Mouse (Mus musculus): ENCODE results near the gene Ednra. TPM values are rescaled to one million over a fixed set of nuclear protein-coding genes. Genes with fewer than 3 reads are reported as not detected.
"Not testable (repeated sequence)": the region's sequence is repeated elsewhere in the genome, so short reads cannot be mapped to it uniquely, and the experiment has no call there.

Gene Ednra
- polyA plus RNA-seq, 1 experiment = 12.5 TPM

- TF ChIP-seq POLR2A (IDR thresholded peaks at IDR 0.05; ENCODE audit: borderline replicate concordance, extremely low read depth, insufficient read depth, insufficient read length, poor library complexity, severe bottlenecking) = no peak
- no peak for TF ChIP-seq CTCF (IDR thresholded peaks at IDR 0.05; ENCODE audit: borderline replicate concordance, extremely low read depth, insufficient read depth, insufficient read length)
- no peak for DNase-seq (ENCODE audit: low read depth)
These were observed 7.2 kb downstream of the Ednra start for GRCm38 (mm10) chr8:77717036-77717435.

GRCm38 (mm10) chr8:77714455-77714854, 9.8 kb downstream of the Ednra start:
- DNase-seq (ENCODE audit: low read depth) = peak; percentile 52
- TF ChIP-seq POLR2A (IDR thresholded peaks at IDR 0.05; ENCODE audit: borderline replicate concordance, extremely low read depth, insufficient read depth, insufficient read length, poor library complexity, severe bottlenecking) = no peak
- TF ChIP-seq CTCF (IDR thresholded peaks at IDR 0.05; ENCODE audit: borderline replicate concordance, extremely low read depth, insufficient read depth, insufficient read length) = no peak

DNA sequence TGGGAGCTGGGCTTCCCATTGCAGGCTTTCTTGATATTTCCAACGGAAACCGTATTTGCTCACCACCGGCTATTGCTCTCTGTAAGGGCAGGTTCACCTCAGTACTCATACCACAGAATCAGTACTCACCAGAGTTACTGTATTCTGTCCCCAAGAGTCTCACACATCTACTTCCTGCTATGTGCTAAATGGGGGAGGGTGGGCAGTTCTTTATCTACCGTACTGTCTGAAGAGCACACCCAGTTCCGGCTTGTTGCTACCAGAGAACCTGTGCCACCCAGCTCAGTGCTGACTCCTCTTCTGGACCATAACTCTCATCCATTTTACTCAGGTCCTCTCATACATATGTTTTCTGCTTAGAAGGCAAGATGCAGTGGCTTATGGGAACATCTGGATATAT, 10.6 kb downstream of the Ednra start:
- no peak for TF ChIP-seq CTCF (IDR thresholded peaks at IDR 0.05; ENCODE audit: borderline replicate concordance, extremely low read depth, insufficient read depth, insufficient read length)
- TF ChIP-seq POLR2A (IDR thresholded peaks at IDR 0.05; ENCODE audit: borderline replicate concordance, extremely low read depth, insufficient read depth, insufficient read length, poor library complexity, severe bottlenecking) = no peak

DNA sequence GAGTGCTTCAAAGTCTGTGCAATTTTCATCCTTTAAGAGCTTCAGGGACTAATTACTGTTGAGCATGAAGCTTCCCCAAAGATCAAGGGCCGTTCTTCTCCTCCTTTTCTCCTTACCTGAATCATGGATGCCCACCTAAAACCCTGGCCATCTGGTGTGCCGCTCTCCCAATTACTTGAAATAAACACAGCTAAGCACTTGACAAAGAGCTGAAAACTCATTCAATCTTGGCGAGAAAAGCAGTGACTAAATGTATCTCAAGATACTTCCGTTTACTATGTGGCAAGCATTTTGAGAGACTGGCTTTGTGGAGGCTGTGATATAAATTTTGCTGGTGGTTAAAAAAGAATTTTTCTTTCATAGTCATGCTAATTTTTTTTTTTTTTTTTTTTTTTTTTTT, 19.5 kb downstream of the Ednra start:
- no peak for DNase-seq (ENCODE audit: low read depth)
- no peak for TF ChIP-seq CTCF (IDR thresholded peaks at IDR 0.05; ENCODE audit: borderline replicate concordance, extremely low read depth, insufficient read depth, insufficient read length)

More for the DNA sequence above, 10.6 kb downstream of the Ednra start:
- no peak for DNase-seq (ENCODE audit: low read depth)

DNA sequence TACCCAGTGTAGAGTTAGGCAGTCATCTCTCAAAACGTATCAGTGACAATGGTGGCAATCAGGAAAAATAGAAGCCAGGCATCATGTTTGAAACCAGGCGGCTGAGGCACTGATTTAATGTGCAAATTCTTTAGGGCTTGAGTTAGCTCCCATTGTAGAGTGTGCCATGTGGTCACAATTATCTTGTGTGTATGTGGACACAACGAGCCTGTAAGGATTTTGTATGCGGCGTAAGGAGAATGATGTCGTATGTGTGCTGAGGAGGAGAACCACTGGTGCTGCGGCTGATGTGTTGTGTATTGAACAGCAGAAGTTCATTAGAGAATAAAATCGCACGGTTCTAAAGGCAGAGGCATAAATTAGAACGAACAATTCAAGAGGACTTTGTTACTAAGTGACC, 26.2 kb downstream of the Ednra start:
- DNase-seq (ENCODE audit: low read depth) = no peak
- no peak for TF ChIP-seq POLR2A (IDR thresholded peaks at IDR 0.05; ENCODE audit: borderline replicate concordance, extremely low read depth, insufficient read depth, insufficient read length, poor library complexity, severe bottlenecking)
- no peak for TF ChIP-seq CTCF (IDR thresholded peaks at IDR 0.05; ENCODE audit: borderline replicate concordance, extremely low read depth, insufficient read depth, insufficient read length)

GRCm38 (mm10) chr8:77696182-77696581, 28.1 kb downstream of the Ednra start:
- no peak for DNase-seq (ENCODE audit: low read depth)
- TF ChIP-seq CTCF (IDR thresholded peaks at IDR 0.05; ENCODE audit: borderline replicate concordance, extremely low read depth, insufficient read depth, insufficient read length) = no peak
- no peak for TF ChIP-seq POLR2A (IDR thresholded peaks at IDR 0.05; ENCODE audit: borderline replicate concordance, extremely low read depth, insufficient read depth, insufficient read length, poor library complexity, severe bottlenecking)

DNA sequence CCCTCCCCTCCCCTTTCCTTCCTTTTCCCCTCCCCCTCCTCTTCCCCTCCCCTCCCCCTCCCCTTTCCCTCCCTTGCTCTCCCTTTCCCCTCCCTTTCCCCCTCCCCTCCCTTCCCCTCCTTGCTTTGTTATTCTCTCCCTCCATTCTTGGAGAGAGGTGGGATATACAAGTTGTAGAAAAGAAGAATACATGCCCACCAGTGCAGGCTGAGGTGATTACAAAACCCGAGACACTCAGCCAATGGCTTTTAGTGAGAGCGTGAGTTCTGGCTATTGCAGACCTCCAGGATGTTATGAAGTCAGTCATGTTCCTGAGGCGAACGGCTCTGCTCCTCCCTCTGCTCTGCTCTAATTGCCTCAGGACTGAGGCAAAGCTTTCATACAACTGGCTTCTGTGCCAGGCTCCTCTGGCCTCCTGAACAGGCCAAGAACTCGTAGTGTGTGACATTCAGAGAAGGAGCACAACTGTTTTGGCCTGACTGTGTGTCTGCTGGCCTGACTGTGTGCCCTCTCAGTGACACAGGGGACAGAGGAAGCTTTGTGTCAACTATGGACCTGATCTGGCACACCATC, 28.7 kb downstream of the Ednra start:
- TF ChIP-seq CTCF (IDR thresholded peaks at IDR 0.05; ENCODE audit: borderline replicate concordance, extremely low read depth, insufficient read depth, insufficient read length) = no peak
- TF ChIP-seq POLR2A (IDR thresholded peaks at IDR 0.05; ENCODE audit: borderline replicate concordance, extremely low read depth, insufficient read depth, insufficient read length, poor library complexity, severe bottlenecking) = no peak
- DNase-seq (ENCODE audit: low read depth) = peak; percentile 14

GRCm38 (mm10) chr8:77695070-77695469, 29.2 kb downstream of the Ednra start:
- DNase-seq (ENCODE audit: low read depth) = no peak
- TF ChIP-seq CTCF (IDR thresholded peaks at IDR 0.05; ENCODE audit: borderline replicate concordance, extremely low read depth, insufficient read depth, insufficient read length) = no peak
- no peak for TF ChIP-seq POLR2A (IDR thresholded peaks at IDR 0.05; ENCODE audit: borderline replicate concordance, extremely low read depth, insufficient read depth, insufficient read length, poor library complexity, severe bottlenecking)

DNA sequence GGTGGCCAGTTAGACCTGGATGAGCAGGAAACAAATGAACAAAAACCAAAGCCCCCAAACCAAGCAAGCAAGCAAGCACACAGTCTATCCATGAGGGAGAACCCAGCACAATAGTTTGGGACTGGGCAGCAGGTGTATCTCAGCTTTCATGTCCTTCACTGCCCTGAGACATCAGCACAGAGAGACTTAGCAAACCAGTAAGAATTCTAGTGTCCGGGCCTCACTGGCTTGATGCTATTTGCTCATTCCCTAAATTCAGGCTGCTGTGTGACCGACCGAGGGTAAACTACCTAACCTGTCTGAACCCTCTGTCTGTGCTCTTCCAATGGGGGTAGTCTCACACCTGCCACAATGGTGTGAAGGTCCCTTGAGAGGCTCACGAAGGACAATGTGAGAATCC, 29.7 kb downstream of the Ednra start:
- TF ChIP-seq POLR2A (IDR thresholded peaks at IDR 0.05; ENCODE audit: borderline replicate concordance, extremely low read depth, insufficient read depth, insufficient read length, poor library complexity, severe bottlenecking) = no peak
- no peak for TF ChIP-seq CTCF (IDR thresholded peaks at IDR 0.05; ENCODE audit: borderline replicate concordance, extremely low read depth, insufficient read depth, insufficient read length)
- DNase-seq (ENCODE audit: low read depth) = no peak

- DNase-seq (ENCODE audit: low read depth) = not testable (repeated sequence)
These were observed 34.7 kb downstream of the Ednra start for GRCm38 (mm10) chr8:77689421-77690059.

GRCm38 (mm10) chr8:77688978-77689377, 35.3 kb downstream of the Ednra start:
- TF ChIP-seq POLR2A (IDR thresholded peaks at IDR 0.05; ENCODE audit: borderline replicate concordance, extremely low read depth, insufficient read depth, insufficient read length, poor library complexity, severe bottlenecking) (no peak), CTCF (IDR thresholded peaks at IDR 0.05; ENCODE audit: borderline replicate concordance, extremely low read depth, insufficient read depth, insufficient read length) (no peak)
- no peak for DNase-seq (ENCODE audit: low read depth)

GRCm38 (mm10) chr8:77684372-77684771, 39.9 kb downstream of the Ednra start:
- DNase-seq (ENCODE audit: low read depth) = no peak
- TF ChIP-seq CTCF (IDR thresholded peaks at IDR 0.05; ENCODE audit: borderline replicate concordance, extremely low read depth, insufficient read depth, insufficient read length) = no peak
- no peak for TF ChIP-seq POLR2A (IDR thresholded peaks at IDR 0.05; ENCODE audit: borderline replicate concordance, extremely low read depth, insufficient read depth, insufficient read length, poor library complexity, severe bottlenecking)
